Mouse (Mus musculus) cortical plate, adult 2 months (tissue): ENCODE measurements around the gene Mbtps1.

Experiments used
- CTCF ChIP-seq: fragments of 200-500 bp; IDR thresholded peaks from 2 replicates; pipeline ENCODE4 v1.5.1; 2011; ENCODE audit warnings: mild to moderate bottlenecking, control low read depth, low read length; ENCODE audit not compliant: insufficient read depth; ENCODE audit errors: extremely low read depth
- POLR2A ChIP-seq: fragments of 200-500 bp; IDR thresholded peaks from 2 replicates; pipeline ENCODE4 v1.6.1; 2011; ENCODE audit warnings: mild to moderate bottlenecking, low read length, control low read depth; ENCODE audit not compliant: insufficient read depth; ENCODE audit errors: extremely low read depth

- TF ChIP-seq POLR2A: no peak
- TF ChIP-seq CTCF: no peak
Measured at GRCm38 (mm10) chr8:119552967-119553366, 5.6 kb downstream of the Mbtps1 start.
